Mouse (Mus musculus) bone marrow macrophage, adult 2 months (primary cell): ENCODE results near the gene Fhl2. TPM values are rescaled to one million over a fixed set of nuclear protein-coding genes. Genes with fewer than 3 reads are reported as not detected.

Experiments
- H3K27ac ChIP-seq: 2 replicates; pipeline ENCODE4 v1.5.1; 2012; ENCODE audit warnings: low read depth, low read length; ENCODE audit not compliant: insufficient read depth
- H3K4me1 ChIP-seq: 2 replicates; pipeline ENCODE4 v1.6.1; 2012; ENCODE audit warnings: low read length; ENCODE audit not compliant: control insufficient read depth, insufficient read depth
- H3K4me3 ChIP-seq: 2 replicates; pipeline ENCODE4 v1.5.1; 2012; ENCODE audit warnings: mild to moderate bottlenecking, low read length, moderate library complexity; ENCODE audit not compliant: insufficient read depth
- CTCF ChIP-seq: IDR thresholded peaks from 2 replicates; pipeline ENCODE4 v1.5.1; 2012; ENCODE audit warnings: low read depth, mild to moderate bottlenecking, low read length, moderate library complexity
- POLR2A ChIP-seq: IDR thresholded peaks from 2 replicates; pipeline ENCODE4 v1.6.1; 2012; ENCODE audit warnings: mild to moderate bottlenecking, low read depth, low read length, borderline replicate concordance
- polyA plus RNA-seq: library from polyadenylated mRNA; stranded (reverse); fragments of >200 nt; gene quantifications from 2 replicates; pipeline ENCODE4 v1.2.4, GENCODE M21; 2012; ENCODE audit not compliant: missing spikeins, insufficient read depth, insufficient read length

Fhl2 gene
- polyA plus RNA-seq, result 0.39 and 0.85 TPM in 2 replicates

DNA sequence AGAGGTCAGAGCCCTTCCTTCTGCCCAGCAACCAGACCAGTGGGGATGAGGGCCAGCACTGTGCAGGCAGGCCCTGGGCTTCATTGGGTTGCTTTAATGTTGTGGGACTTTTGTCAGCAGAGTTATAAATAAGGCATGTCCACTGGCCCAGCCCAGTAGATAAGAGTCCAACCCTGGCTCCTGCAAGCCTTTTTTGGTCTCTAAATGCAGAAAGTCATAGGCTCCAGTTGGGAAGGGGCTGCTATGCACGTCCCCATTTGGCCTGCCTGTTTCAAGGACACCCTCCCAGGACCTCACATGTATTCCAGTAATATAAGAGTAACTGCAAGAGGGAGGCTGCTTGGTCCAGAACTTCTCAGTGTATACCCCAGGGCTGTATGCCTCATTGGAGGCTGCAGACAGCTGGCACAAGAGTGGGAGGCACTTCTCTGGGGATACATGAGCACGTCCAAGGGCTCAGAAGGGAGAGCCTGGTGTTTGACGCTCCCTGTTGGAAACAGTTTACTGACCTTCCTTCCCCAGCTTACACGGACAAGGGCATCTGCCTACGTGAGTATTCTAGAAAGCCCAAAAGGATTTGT is at the start of gene Fhl2:
TSS of gene Fhl2 (minus strand) at position 324 of the 581 bp plus-strand sequence.
- Histone ChIP-seq H3K4me3 (no peak within 1 kb of the TSS), H3K4me1 (no peaks in the 10 kb centered on the region), H3K27ac (no peak within 1 kb of the TSS)
- TF ChIP-seq CTCF (no peak), POLR2A (no peak)

DNA sequence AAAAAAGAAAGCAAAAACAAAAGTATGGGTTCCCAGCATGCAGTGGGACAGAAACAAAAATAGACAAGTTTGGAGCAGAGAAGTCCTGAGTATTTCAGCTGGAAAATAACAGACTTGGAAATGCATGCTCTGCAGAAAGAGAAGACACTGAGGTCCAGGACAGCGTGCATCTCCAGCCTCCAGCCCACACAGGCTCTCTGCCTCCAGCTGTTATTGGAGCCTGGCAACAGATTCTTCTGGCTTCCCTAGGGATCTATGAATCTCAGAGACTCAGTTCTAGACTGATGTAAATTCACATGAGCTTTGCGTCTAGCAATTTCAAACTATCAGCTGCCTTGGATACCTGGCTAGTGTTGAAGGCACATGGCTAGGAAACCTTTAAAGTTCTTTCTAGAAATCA is 48.2 kb upstream of the Fhl2 start:
- Histone ChIP-seq H3K27ac (no peak overlapping the region), H3K4me1 (no peaks in the 10 kb centered on the region), H3K4me3 (no peak overlapping the region)
- no peak for TF ChIP-seq CTCF
- TF ChIP-seq POLR2A, result no peak

DNA sequence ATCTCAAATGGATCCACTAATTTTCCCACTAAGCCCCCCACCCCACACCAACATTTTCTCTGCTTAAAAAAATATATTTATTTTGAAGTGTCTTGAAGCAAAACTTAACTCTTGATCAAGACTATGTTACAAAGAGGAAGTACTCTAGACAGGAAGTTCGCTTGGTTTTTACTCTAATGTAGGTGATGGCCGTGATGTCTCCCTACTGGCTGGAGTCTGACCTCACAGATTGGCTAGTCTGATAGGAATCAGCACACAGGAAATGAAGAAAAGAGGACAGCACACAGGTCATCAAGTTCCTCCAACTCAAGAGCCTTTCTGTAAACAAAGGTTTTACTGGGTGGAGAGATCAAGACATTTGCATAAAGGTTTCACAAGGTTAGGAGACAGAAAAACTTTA is 44.4 kb upstream of the Fhl2 start:
- no peak overlapping the region for H3K27ac ChIP-seq
- TF ChIP-seq CTCF, result no peak
- no peak for TF ChIP-seq POLR2A

DNA sequence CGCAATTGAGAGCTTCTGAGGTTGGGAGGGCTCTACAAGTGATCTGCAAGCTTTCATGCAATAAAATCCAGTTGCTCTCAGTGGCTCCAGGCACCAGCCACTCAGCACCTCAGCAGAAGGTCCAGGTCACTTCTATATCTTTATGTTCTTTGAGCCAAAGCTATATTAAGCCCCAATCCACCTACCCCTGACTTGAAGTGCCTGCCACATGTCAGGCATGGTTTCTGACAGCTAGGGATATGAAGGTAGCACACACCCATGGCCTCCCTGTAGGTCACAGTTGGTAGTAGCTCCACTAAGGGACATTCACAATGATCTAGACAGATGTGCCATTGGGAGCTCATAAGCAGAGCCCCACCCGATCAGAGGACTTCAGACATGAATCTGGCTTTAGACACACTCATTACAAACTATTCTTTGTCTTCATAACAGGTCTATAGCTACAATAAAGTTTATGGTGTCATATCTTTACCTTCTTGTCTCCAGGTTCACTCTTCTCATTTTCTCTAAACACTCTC is 43.1 kb upstream of the Fhl2 start:
- no peaks in the 10 kb centered on the region for H3K4me1 ChIP-seq
- no peak overlapping the region for H3K27ac ChIP-seq
- no peak for TF ChIP-seq CTCF
- no peak for TF ChIP-seq POLR2A
- H3K4me3 ChIP-seq, result no peak overlapping the region

More for the DNA sequence above, 44.4 kb upstream of the Fhl2 start:
- no peaks in the 10 kb centered on the region for H3K4me1 ChIP-seq
- H3K4me3 ChIP-seq, result no peak overlapping the region

DNA sequence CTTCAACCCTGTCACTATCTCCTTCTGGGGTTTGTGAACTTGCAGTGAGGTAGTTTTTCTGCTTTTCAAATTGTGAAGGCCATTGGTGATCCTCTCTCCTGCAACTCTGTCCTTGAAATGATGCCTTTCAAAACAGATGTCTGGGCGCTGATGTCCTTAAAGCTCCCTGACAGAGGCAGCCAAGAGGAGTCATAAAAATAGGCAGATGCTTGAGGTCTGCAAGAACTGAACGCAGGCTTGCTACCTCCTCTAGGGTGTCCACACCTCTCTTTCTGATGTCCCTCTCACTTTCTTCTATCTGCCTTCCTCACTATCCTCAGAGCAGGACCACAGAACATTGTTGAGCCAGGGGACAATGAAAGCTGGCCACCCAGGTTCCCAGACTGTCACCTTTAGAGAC is 41.7 kb upstream of the Fhl2 start:
- Histone ChIP-seq H3K4me3 (no peak overlapping the region), H3K4me1 (no peaks in the 10 kb centered on the region), H3K27ac (no peak overlapping the region)
- TF ChIP-seq CTCF, result no peak
- no peak for TF ChIP-seq POLR2A

DNA sequence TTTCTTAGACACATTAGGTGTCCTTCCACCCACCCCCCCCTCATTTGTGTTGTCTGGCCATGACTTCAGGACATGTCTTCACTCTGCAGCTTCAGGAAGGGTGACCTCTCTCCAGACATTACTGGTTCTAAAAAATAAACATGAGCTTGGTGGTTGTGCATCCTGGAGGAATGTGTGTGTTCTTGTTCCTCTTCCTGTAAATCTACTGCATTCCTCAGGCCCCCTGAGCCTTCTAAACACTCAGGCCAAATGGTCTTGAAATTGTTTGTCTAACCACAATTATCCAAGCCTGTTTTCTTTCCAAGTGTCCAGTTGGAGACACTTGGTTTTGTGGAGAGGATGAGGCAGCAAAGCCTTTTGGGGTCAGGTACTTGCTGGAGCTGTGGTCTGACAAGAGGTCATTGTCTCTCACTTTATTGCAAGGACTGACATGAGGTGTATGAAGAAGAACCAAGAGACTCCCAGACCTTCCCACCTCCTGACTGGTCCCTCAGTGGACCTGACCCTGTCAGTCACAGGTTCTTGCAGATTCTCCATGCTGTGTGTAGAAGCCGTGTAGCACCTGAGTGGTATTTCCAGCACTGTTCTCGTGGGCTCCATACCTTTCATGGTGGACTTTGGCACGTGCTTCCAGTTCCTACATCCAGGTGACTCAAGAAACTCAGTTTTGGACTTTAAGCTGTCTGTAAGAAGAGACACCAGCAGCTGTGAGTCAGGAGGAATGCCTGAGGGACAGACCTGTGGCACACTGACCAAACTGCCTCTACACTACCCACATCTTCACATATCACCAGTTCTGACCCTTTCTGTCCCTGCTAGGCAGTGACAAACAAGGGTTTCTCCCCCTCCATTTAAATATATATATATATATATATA is 40.8 kb upstream of the Fhl2 start:
- Histone ChIP-seq H3K27ac (no peak overlapping the region), H3K4me1 (no peaks in the 10 kb centered on the region), H3K4me3 (no peak overlapping the region)
- TF ChIP-seq CTCF (no peak), POLR2A (no peak)

DNA sequence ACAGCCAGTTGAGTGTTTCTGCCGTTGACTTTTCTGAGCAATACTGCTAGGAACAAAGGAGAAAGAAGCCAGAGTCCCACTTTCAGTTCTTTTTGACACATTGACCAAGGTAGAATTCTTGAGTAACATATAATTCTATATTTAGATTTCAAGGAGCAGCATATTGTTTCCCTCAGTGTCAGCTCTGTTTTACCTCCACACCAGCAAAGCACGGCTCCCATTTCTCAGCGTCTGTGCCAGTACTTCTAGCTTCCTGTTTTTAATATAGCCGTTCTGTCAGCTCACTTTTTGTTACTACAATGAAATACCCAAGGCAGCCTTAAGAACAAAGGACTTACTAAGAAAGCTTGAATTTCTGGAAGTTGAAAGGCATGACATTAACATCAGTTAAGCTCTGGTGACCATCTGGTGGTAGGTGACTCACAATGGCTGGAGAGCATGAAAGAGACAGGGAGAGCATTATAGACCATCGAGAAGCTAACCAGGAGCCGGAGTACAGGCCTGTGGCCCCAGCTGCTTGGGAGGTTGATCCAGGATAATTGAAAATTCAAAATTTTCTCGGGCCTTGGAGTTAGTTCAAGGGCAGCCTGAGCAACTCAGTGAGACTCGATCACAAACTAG is 28.9 kb upstream of the Fhl2 start:
- Histone ChIP-seq H3K4me1 (no peaks in the 10 kb centered on the region), H3K4me3 (no peak overlapping the region), H3K27ac (no peak overlapping the region)
- TF ChIP-seq POLR2A, result no peak
- no peak for TF ChIP-seq CTCF

DNA sequence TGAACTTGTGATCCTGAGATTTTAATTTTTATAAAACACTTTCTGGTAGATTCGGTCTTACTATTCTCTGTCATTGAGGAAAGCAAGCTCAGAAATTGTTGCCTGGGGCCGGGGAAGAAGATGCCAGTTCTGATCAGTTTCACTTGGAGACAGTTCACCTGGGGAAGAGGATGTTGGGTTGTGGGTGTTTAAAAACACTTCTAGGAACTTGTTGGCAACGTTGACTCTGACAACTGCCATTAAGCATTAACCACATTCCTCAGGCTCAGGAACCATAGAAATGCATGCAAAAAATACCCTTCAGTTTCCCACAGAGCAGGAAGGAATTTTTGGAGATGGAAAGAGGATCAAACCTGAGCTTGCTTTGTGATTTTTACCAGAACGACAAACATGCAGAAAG is 28.2 kb upstream of the Fhl2 start:
- H3K27ac ChIP-seq, result no peak overlapping the region
- no peaks in the 10 kb centered on the region for H3K4me1 ChIP-seq
- TF ChIP-seq CTCF, result no peak
- TF ChIP-seq POLR2A, result no peak
- H3K4me3 ChIP-seq, result no peak overlapping the region

DNA sequence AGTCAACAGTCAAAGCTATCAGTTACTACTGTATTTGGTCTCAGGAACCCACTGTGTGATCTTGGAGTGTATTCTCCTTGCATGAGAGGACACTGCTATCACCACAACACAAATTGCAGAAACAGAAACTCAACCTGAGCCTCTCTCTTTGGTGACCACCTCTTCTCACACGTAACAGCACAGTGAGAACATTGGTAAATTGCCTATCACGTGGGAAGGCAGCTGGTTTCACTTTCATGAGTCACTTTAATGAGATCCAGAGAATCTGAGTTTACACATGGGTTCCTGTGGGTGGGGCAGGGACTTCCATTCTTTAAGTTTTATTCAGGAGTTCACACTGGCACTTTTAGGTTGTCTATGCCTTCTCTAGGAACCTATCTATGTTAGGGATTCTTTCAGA is 27.4 kb upstream of the Fhl2 start:
- no peaks in the 10 kb centered on the region for H3K4me1 ChIP-seq
- no peak overlapping the region for H3K4me3 ChIP-seq
- TF ChIP-seq POLR2A (no peak), CTCF (no peak)
- H3K27ac ChIP-seq, result no peak overlapping the region
